Mouse (Mus musculus) cerebellum, adult 18-20 months (tissue): ENCODE results near the gene Mep1a.
"Not testable (repeated sequence)": the region's sequence is repeated elsewhere in the genome, so short reads cannot be mapped to it uniquely, and the experiment has no call there.

Experiments used
- DNase-seq, 2 experiments: peaks; one replicate each; pipeline ENCODE4 v3.0.0; 2021

Mep1a gene

GRCm38 (mm10) chr17:43502592-43502991 is at the start of gene Mep1a:
Gene Mep1a, minus strand, starts transcription at chr17:43502812.
- DNase-seq: no peak

GRCm38 (mm10) chr17:43551122-43551630 is 48.6 kb upstream of the Mep1a start:
- DNase-seq: no peak

GRCm38 (mm10) chr17:43544040-43544439 is 41.4 kb upstream of the Mep1a start:
- no peak for DNase-seq

GRCm38 (mm10) chr17:43543539-43543938 is 40.9 kb upstream of the Mep1a start, which contains the start of gene Ankrd66:
Gene Ankrd66, minus strand, starts transcription at chr17:43543639.
- no peak for DNase-seq

GRCm38 (mm10) chr17:43538767-43539166 is 36.2 kb upstream of the Mep1a start:
- no peak for DNase-seq

- DNase-seq: not testable (repeated sequence)
These were observed 34.2 kb upstream of the Mep1a start for GRCm38 (mm10) chr17:43536841-43537240.

GRCm38 (mm10) chr17:43534362-43535222 is 32.0 kb upstream of the Mep1a start:
- DNase-seq: peak in 1 of 2 experiments; percentile 14

- no peak for DNase-seq
These were observed 28.6 kb upstream of the Mep1a start for GRCm38 (mm10) chr17:43531192-43531591.

- DNase-seq: no peak
These were observed 27.9 kb upstream of the Mep1a start for GRCm38 (mm10) chr17:43530507-43530906.

- no peak for DNase-seq
These were observed 17.6 kb upstream of the Mep1a start for GRCm38 (mm10) chr17:43520166-43520565.

- DNase-seq: peak; percentile 48 to 66
These were observed 16.2 kb upstream of the Mep1a start for GRCm38 (mm10) chr17:43518644-43519409.

GRCm38 (mm10) chr17:43510782-43511181 is 8.2 kb upstream of the Mep1a start:
- DNase-seq: no peak

GRCm38 (mm10) chr17:43504594-43504934 is 2.0 kb upstream of the Mep1a start:
- DNase-seq: no peak

GRCm38 (mm10) chr17:43503861-43504593 is 1.4 kb upstream of the Mep1a start:
- no peak for DNase-seq

- DNase-seq: no peak
These were observed 981 bp downstream of the Mep1a start for GRCm38 (mm10) chr17:43501631-43502030.

GRCm38 (mm10) chr17:43501223-43501622 is 1.4 kb downstream of the Mep1a start:
- no peak for DNase-seq

- DNase-seq: no peak
These were observed 2.1 kb downstream of the Mep1a start for GRCm38 (mm10) chr17:43500513-43500912.

GRCm38 (mm10) chr17:43497521-43497920 is 5.1 kb downstream of the Mep1a start:
- DNase-seq: no peak

GRCm38 (mm10) chr17:43495502-43495901 is 7.1 kb downstream of the Mep1a start:
- DNase-seq: no peak

GRCm38 (mm10) chr17:43490371-43490770 is 12.2 kb downstream of the Mep1a start:
- not testable (repeated sequence) for DNase-seq

- no peak for DNase-seq
These were observed 14.0 kb downstream of the Mep1a start for GRCm38 (mm10) chr17:43488439-43489151.

- no peak for DNase-seq
These were observed 16.6 kb downstream of the Mep1a start for GRCm38 (mm10) chr17:43485982-43486381.
